ENCODE assay signal across 22 mouse cellular contexts in the genomic region with DNA sequence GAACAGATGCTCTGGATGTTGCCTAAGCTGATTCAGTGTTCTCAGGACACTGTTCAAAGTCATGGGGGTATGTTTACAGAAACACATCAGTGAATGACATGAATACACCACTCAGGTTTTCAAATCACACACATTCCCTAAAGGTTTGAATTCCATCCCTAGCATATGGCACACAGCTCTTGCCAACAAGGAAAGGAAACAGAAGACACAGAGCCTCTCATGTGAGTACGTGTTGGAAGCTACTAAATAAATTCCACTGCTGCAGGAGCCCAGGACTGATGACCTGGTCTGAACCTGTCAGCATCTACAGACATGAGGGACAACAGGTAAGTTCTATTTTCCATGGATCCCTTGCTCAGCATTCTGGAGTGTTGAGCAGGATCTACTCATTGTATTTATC.
"Had no signal": no experiment of that assay in that cellular context is flagged by ENCODE, and none has a peak within 500 bp of the region (broad histone marks: within the 10 kb centered on the region; RNA-seq: fewer than 3 reads in every experiment).

No protein-coding gene starts in this region.

- H3K4me1 ChIP-seq: limb, embryonic 15.5 days; neural tube, embryonic 12.5 days had no signal

- H3K4me2 ChIP-seq: limb, embryonic 12.5 days; limb, embryonic 15.5 days; liver, embryonic 11.5 days; lung, embryonic 14.5 days; midbrain, embryonic 12.5 days; midbrain, embryonic 15.5 days; neural tube, embryonic 12.5 days; neural tube, embryonic 15.5 days had no signal

- H3K36me3 ChIP-seq: limb, embryonic 12.5 days; limb, embryonic 15.5 days; midbrain, embryonic 15.5 days had no signal

- H3K9ac ChIP-seq: limb, embryonic 12.5 days; limb, embryonic 15.5 days; liver, embryonic 14.5 days; liver, postnatal 0 days; lung, embryonic 14.5 days; midbrain, embryonic 12.5 days; midbrain, embryonic 15.5 days; neural tube, embryonic 12.5 days; neural tube, embryonic 15.5 days had no signal

- H3K4me3 ChIP-seq: limb, embryonic 12.5 days; limb, embryonic 15.5 days; midbrain, embryonic 12.5 days; midbrain, embryonic 15.5 days; neural tube, embryonic 12.5 days; neural tube, embryonic 15.5 days had no signal

- ATAC-seq: liver, postnatal 0 days; midbrain, embryonic 15.5 days had no signal

- H3K27ac ChIP-seq: kidney, postnatal 0 days; limb, embryonic 12.5 days; limb, embryonic 15.5 days; liver, embryonic 14.5 days; macrophage; midbrain, embryonic 12.5 days; midbrain, embryonic 15.5 days; neural tube, embryonic 12.5 days; neural tube, embryonic 15.5 days; stomach, postnatal 0 days had no signal

- H3K27me3 ChIP-seq: limb, embryonic 12.5 days; limb, embryonic 15.5 days; midbrain, embryonic 12.5 days; midbrain, embryonic 15.5 days; neural tube, embryonic 12.5 days; neural tube, embryonic 15.5 days had no signal

- DNase-seq: kidney, postnatal 25 days; layer of hippocampus, postnatal 36 days; left cerebral cortex, postnatal 4 days; liver, postnatal 0 days; lung, embryonic 14.5 days; right cerebral cortex, adult 18-20 months; right cerebral cortex, postnatal 14 days; right cerebral cortex, postnatal 4 days; thymus, adult 2 months; thymus, postnatal 14 days; thymus, postnatal 4 days had no signal

- H3K9me3 ChIP-seq: limb, embryonic 12.5 days; limb, embryonic 15.5 days; midbrain, embryonic 12.5 days; midbrain, embryonic 15.5 days; neural tube, embryonic 12.5 days; neural tube, embryonic 15.5 days had no signal
